Mouse (Mus musculus): ENCODE data around the gene Xpo5.

The Xpo5 gene

DNA sequence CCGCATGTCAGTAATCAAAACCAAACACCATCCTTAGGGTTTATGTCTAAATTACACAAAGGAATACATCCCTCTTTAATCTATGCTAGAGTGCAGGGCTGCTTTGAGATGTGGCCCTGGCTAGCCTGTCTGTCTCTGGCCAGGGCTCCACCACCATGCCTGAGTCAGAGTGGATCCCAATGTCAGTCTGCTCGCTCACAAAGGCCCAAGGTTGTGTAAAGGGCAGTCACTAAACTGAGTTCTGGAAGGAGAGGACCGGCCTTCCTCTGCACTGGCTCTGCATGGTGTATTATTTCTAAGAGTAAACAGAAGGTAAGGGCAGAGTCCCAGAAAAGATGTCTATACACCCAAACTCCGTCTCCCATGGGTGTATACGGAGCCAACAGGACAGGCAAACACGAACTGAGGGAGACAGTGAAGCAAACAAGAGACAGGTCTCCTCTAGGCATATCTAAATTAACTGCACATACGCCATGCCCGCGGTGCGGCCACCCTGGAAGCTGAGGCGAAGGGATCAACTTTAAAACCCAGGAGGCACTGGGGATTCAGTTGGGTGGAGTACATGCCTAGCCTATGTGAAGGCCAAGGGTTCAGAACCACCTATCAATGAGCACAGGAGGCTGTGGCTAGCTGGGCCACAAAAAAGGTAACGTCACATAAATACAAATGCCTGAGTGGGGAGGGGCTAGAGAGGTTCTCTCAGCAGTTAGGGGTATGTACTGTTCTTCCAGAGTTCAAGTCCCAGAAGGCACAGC is 75.6 kb downstream of the Xpo5 start:
- ChIA-PET POLR2A (interaction anchor here in 2 of 4 experiments (1.4 to 12.8 kb wide), 7 partner anchors 10 to 50 kb away, joined by 4 to 115 read pairs (median 42); partner anchors contain the start of gene Abcc10 (in 1 of the 2)), CTCF (interaction anchor here in 2 of 4 experiments (1.0 to 3.6 kb wide), 2 partner anchors 12 kb away, joined by 3 to 13 read pairs; no protein-coding TSS in a partner anchor)

DNA sequence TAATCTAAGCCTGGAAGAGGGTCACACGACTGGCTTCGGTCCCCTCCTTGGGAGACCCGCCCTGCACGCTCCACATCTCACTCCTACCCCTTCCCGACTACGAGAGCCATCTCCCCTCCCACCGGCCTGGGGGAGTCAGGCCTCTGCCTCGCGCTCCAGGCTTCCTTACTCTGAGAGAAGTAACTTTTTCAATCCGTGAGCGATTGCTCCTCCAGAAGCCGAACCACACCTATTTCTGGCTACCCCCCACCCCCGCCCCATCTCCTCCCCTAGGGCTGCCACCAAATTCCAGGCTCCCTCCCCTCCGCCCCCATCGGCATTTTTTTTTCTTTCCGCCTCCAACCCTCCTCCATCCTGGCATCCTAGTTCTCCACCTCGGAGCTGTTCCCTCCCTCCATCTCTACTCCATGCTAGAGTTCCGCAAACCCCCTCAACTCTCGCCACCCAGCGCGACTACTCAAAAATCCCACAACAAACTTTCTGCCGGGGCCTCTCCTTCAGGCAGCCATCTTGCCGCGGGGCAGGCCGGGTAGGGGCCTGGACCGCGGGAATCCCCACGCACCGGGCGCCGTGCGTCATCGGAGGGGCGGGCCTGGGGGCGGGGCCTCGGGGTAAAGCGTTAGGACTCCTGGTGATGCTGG is 80.0 kb downstream of the Xpo5 start, which contains the start of gene Tjap1:
Tjap1 (minus strand) TSS at position 544 of the 641 bp plus-strand sequence.
- CTCF ChIA-PET: interaction anchor here in 3 of 4 experiments (0.5 to 2.5 kb wide), 6 partner anchors 13 to 374 kb away, joined by 3 to 10 read pairs (median 3); no protein-coding TSS in a partner anchor
- POLR2A ChIA-PET: interaction anchor here (0.6 to 7.3 kb wide), 17 partner anchors 8 to 1572 kb away, joined by 3 to 74 read pairs (median 5); partner anchors contain the start of genes Abcc10 (in 1 of the 4), Dnph1 (in 1 of the 4) and Lrrc73 (in 1 of the 4)

DNA sequence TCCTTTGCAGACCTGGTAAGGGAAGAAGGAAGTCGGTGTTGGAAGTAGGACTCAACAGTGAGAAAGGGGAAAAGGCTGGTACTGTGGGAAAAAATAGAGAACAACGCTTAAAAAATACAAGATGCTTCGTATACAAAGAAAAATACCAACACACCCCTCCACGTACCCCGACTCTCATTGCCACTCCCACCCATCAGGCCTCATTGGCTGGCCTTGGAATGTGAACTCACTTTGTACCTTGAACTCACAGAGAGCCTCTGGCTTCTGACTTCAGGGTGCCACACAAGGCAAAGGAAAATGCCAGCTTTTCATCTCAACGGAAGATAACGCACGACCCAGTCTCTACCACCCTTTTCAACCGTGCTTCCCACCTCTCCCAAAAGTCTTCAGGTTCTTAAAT is 80.6 kb downstream of the Xpo5 start:
- CTCF ChIA-PET: interaction anchor here in 2 of 4 experiments (0.5 to 1.5 kb wide), 4 partner anchors 17 to 373 kb away, joined by 3 to 4 read pairs (median 3); no protein-coding TSS in a partner anchor

DNA sequence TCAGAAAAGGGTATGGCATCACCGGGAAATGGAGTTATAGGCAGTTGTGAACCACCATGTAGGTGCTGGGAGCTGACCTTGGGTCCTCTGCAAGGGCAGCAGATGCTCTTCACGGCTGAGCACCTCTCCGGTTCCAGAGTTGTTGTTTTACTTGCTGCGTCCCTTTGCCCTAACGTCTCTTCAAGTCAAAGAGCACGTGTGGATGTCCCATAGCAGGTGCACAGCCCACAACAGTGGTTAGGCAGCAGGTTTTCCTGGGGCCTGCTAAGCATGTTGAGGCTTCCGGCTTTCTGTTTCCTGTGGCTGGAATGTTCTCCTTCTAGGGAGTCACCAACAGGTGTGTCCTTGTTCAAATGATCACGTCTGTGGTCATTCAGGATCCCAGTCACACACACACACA is 81.3 kb downstream of the Xpo5 start:
- ChIA-PET CTCF (interaction anchor here in 1 of 4 experiments (1.2 to 2.8 kb wide), 2 partner anchors 18 to 24 kb away, joined by 3 to 9 read pairs; no protein-coding TSS in a partner anchor), POLR2A (interaction anchor here in 2 of 4 experiments (0.6 to 7.3 kb wide), 9 partner anchors 8 to 44 kb away, joined by 3 to 48 read pairs (median 8); partner anchors contain the start of gene Abcc10 (in 1 of the 2))

More for the DNA sequence above, 80.6 kb downstream of the Xpo5 start:
- POLR2A ChIA-PET: interaction anchor here in 3 of 4 experiments (0.6 to 7.3 kb wide), 14 partner anchors 8 to 1573 kb away, joined by 3 to 74 read pairs (median 7); partner anchors contain the start of genes Abcc10 (in 1 of the 3) and Lrrc73 (in 1 of the 3)

DNA sequence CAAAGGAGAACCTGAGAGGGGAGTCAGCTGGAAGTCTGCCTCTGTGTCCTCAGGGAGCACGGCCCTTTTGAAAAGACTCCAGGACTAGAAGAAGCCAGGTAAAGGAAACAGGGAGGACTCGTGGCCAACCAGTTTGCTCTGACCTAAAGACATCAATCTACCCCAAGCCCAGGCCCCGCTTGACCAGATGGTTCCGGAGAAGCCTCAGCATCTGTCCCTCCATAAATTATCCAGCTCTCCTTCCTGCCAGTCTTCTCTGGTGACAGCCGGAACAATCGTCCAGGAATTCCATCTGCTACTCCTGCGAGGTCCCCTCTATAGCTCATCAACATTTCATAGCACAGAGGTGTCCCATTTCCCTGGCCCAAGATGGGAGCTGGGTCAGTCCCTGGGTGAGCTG is 82.1 kb downstream of the Xpo5 start:
- ChIA-PET POLR2A (interaction anchor here in 3 of 4 experiments (0.6 to 7.3 kb wide), 17 partner anchors 9 to 1570 kb away, joined by 3 to 48 read pairs (median 5); partner anchors contain the start of genes Dlk2 (in 1 of the 3), Polh (in 1 of the 3) and Xpo5 (in 1 of the 3)), CTCF (interaction anchor here in 1 of 4 experiments (1.2 to 2.8 kb wide), 2 partner anchors 18 to 25 kb away, joined by 3 to 9 read pairs; no protein-coding TSS in a partner anchor)

DNA sequence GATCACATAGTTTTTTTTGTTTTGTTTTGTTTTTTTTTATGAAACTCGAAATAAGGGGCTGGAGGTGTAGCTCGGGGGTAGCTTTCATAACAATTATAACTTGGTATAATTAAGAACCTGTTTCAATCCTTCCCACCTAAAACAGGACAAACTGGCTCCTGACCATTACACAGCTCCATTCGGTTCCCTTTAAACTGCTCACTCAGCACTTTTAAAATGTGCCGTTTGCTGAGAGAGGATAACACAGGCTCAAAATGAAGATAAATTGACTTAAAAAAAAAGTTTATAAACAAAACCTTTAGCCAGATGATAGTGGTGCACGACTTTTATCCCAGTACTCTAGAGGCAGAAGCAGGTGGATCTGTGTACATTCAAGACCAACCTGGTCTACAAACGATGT is 82.8 kb downstream of the Xpo5 start:
- ChIA-PET CTCF (interaction anchor here in 2 of 4 experiments (0.6 to 2.8 kb wide), 2 partner anchors 19 to 202 kb away, joined by 5 to 9 read pairs; partner anchors contain the start of gene Ttbk1 (in 1 of the 2)), POLR2A (interaction anchor here in 3 of 4 experiments (0.6 to 7.3 kb wide), 18 partner anchors 8 to 1569 kb away, joined by 3 to 48 read pairs (median 6); partner anchors contain the start of gene Dlk2 (in 1 of the 3))

DNA sequence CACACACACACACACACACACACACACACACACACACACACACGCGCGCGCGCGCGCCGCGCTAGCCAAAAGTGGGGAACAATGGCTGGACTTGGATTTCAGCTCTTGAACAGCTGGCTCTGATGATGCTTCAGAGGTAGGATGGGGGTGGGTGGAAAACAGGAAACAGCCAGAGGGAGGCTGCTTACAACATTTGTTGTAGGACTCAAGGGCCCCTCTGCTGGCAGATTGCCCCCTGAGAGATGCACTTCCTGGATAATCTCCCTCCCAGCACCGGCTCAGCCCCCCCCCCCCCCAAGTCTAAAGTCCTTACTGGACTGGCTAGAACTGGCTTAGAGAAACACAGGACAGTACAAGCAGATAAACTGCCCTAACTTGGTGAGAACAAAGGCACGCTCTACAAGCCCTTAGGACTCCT is 85.1 kb downstream of the Xpo5 start:
- POLR2A ChIA-PET: interaction anchor here (0.6 to 2.5 kb wide), 12 partner anchors 9 to 150 kb away, joined by 3 to 8 read pairs (median 4); partner anchors contain the start of genes Dlk2 (in 2 of the 4), Lrrc73 (in 1 of the 4), Polr1c (in 1 of the 4) and Slc22a7 (in 1 of the 4)
- CTCF ChIA-PET: interaction anchor here (0.5 to 2.6 kb wide), 9 partner anchors 14 to 691 kb away, joined by 3 to 17 read pairs (median 5); no protein-coding TSS in a partner anchor

Data from embryonic stem cell, embryonic (primary cell).